Mouse (Mus musculus): ENCODE data around the gene N4bp2l2. TPM values are rescaled to one million over a fixed set of nuclear protein-coding genes. Genes with fewer than 3 reads are reported as not detected.

The N4bp2l2 gene
- total RNA-seq, 1 experiment from 2014 or later = 148 TPM

DNA sequence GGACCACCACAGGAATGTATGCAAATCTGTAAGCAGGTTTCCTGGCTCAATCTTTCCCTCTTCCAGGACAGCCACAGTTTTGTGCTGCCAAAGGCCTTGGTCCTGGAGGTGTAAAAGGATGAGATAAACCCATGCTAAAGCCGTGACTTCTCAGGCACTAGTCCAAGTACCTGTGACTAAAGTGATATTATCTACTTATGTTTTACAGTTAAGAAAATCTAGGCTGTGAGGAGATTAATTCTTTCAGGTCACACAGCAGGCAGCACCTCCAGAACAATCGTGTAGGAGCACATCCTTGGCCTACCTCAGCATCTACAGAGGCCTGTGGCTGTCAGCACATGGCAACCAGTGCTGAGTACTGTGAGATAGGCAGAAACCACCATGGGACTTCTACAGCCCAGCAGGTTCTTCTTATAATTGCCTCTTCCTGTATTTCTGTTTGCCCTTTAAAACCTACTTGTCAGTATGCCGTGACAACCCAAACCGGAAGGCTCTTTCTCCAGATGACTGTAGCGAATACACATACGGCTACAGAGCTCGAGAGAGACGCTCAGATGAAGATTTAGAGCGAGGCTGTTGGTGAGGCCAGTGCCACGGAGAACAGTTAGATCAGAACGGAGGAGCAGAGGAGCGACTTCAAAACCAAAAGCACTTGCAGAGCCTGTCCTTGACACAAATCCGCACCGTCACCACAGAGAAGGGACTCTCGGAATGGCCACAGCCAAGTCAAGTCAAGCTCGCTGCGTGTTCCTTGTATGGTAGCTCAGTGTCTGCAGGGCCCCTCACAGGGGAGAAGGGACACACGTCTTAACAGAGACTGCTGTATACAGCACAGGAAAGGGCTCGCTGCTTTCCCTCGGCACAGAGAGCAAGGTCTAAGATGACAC, 65.2 kb downstream of the N4bp2l2 start:
- peak; percentile 47; the same call in 1 of the 2 replicates for ATAC-seq (replicated peaks; ENCODE audit: insufficient number of reproducible peaks, low FRiP score, low TSS enrichment, poor library complexity, severe bottlenecking)

DNA sequence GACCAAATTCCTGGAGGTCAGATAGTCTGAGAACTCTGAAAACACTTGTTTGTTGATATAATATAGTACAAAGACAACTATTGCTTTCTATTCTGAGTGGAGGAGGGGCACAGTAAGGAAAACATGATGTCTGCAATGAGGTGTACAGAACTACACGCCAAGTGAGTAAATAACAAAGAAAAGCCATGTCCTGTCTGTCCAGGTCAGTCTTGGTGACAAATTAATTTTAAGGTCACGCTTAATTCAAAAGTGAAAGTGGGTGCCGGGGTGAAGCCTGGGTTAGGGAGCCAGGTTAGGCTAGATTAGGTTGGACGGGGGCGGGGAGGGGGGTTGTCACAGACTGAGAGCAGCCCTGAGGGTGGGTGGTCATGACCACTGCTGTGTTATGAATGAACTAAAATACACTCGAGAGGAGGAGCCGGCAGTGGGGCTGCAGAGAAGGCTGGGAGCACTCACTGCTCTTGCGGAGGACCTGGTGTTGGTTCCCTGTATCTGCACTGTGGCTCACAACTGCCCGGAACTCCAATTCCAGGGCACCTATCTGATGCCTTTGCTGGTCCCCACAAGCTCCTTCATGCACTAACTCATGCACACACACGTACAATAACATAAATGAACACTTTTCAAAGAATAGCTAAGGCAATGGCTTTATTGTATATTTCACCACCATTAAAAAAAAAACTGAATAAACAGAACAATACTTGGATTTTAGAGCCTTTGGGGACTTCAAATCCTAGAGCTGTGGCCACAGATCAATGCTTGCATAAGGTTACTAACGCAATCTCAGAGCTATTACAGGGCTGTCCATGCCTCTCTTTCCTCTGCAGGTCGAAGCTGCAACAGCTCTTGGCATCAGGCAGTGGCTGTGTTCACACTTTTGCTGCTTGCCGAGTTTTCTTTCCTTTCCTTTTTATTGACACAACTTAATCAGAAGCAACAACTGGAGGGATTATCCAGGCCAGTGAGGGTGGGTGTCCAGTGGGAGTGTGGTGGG, 66.4 kb downstream of the N4bp2l2 start:
- ATAC-seq (replicated peaks; ENCODE audit: insufficient number of reproducible peaks, low FRiP score, low TSS enrichment, poor library complexity, severe bottlenecking) = no peak

DNA sequence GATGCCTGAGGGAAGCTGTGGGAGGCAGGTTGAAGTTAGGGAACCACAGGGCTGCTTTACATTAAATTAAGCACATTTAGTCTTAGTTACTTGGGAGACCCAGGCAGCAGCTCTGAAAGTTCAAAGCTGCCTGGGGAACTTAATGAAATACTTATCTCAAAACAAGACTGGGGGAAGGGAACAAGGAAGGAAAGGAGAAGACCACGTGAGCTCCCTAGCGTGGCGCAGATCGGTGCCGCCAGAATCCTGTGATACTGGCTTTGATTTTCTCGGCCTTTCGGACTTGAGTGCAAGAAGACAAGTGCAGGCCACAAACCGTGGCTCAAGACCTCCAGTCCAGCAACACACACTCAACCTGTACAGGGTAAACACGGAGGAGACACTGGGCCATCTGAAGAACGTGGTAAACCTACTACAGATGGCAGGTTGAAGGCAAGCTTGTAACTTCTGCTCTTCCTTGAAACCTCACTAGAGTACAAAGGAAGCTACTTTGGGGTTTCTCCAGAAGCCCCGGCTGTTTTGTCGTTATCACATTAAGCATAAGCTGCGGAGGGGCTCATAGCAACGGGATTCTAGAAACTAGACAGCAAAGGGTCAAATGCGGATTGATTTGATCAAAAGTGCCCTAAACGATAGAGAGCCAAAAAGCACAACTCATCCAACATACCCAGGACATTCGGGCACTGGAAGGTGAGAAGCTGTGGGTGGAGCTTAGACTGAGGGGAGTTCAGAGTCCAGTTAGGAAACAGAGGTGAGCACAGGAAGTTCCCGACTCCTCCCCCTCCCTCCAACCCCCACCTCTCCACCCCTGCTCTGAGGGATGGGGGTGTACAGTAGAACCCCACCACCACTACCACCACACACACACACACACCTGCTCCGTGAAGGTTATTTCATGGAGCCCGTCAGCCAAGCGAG, 67.5 kb downstream of the N4bp2l2 start:
- ATAC-seq (replicated peaks; ENCODE audit: insufficient number of reproducible peaks, low FRiP score, low TSS enrichment, poor library complexity, severe bottlenecking) = no peak

DNA sequence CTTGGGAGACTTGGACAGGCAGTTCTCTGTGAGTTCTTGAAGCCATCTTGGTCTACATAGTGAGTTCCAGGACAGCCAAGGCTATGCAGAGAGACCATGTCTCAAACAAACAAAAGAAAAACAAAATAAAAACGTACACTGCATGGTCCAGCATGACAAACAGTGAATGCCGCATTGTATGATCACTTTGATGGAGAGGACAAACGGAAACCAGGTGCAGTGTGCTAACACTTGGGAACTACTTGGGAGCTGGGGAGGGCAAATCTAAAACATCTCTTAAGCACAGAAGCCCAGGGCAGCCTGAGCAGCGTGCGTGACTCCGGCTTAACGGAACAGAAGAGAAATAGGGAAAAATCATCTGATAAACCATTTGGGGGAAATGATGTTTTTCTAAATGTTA, 68.9 kb downstream of the N4bp2l2 start, which contains the start of gene N4bp2l1:
Gene N4bp2l1 (minus strand): TSS at position 101 of the 400 bp plus-strand sequence.
- no peak for ATAC-seq (replicated peaks; ENCODE audit: insufficient number of reproducible peaks, low FRiP score, low TSS enrichment, poor library complexity, severe bottlenecking)

DNA sequence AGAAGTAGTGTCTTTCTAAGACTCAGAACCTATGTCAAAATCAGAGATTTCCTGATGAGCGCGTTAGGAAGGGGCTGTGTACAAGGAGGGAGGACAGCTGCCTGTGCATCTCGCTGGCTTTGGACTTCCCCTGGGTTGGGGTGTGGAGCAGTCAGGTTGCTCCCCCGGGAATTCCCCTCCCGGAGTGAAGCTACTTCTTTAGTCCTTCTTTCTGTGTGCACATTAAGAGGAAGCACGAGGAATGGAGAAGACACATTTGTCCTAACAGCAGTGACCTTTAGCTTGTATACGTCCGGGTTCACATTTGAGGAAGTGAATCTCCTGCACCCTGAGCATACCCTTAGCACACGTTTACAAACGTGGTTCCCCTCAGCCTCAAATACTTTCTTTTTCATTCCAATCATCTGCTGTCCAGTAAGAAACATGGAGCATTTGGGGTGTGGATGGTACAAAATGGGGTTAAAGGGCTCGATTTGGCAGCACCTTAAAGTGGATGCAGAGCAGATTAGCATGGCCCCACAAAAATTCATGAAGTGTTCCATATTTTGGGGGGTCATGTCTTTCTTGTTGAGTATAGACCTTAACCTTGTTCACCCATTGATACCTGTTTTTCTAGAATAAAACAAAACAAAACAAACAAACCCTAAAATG, 70.5 kb downstream of the N4bp2l2 start:
- peak; percentile 73 for ATAC-seq (replicated peaks; ENCODE audit: insufficient number of reproducible peaks, low FRiP score, low TSS enrichment, poor library complexity, severe bottlenecking)

DNA sequence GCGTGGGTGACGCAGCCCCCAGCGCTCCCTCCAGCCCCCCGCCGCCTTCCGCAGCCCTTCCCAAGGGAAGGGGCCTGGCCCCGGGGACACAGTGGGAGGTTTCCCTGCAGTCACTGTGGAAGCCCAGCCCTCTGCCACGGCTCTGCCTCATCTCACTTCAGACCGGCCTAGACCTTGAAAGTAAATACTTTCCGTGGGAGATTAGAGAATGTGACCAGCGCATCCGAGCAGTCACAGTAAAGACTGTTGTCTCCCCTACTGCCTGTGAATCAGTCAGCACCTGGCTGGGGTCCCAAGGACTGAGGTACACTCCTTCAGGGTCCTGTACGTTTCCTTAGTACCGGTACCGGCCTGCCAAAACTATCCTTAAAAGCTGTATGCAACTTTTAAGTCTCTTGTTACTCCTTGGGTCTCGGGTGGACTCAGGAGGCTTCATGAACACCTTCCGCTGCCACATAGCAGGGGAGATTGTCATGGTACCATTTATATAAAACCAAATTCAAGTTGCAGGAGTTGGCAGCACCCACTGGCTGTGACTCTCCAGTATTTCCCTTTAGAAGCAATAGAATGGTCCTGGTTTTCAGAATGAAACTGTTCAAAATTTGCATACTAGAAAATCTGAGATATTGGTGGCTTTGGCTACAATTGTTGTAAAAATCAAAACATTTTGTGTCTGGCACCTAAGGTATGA, 71.2 kb downstream of the N4bp2l2 start:
- no peak; the same call in 1 of the 2 replicates for ATAC-seq (replicated peaks; ENCODE audit: insufficient number of reproducible peaks, low FRiP score, low TSS enrichment, poor library complexity, severe bottlenecking)

DNA sequence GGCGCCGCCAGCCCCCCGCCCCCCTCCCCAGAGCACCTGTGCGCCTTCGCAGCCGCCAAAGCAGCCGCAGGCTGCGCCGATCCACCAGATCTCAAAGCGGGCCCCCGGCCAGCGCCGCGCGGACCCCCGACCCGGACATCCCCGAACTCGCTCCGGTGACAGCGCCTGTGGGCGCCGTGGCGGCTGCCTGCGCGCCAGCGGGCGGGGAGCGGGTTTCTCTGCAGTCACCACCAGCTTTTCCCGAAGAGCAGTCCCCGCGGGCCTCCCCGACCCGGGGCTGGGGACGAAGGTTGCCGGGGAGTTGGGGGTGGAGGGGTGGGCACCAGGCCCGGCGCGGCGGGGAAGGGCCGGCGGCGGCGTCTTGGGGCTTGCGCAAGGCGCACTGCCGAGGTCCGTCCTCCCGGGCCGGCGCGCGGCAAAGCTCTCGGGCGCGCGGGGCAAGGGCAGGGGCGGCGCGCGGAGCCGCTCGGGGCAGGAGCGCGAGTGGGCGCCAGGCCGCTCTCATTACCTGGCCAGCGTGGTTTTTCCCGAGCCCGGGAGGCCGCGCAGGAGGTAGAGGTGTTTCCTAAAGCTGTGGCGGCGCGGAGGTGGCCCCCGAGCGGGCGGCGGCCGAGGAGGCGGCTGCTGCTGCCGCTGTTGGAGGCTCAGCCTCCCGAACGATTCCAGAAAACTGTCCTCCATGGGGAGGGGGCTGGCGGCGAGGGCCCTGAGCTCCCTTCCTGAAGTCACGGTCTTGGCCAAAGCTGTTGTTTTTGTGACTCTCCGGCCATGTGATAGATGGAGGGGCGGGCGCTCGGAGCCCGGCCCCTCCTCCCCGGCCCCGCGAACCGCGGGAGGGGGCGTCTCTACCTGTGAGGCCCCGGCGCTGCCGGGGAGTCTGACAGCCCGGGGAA, 72.0 kb downstream of the N4bp2l2 start:
- ATAC-seq (replicated peaks; ENCODE audit: insufficient number of reproducible peaks, low FRiP score, low TSS enrichment, poor library complexity, severe bottlenecking) = no peak; the same call in 1 of the 2 replicates

DNA sequence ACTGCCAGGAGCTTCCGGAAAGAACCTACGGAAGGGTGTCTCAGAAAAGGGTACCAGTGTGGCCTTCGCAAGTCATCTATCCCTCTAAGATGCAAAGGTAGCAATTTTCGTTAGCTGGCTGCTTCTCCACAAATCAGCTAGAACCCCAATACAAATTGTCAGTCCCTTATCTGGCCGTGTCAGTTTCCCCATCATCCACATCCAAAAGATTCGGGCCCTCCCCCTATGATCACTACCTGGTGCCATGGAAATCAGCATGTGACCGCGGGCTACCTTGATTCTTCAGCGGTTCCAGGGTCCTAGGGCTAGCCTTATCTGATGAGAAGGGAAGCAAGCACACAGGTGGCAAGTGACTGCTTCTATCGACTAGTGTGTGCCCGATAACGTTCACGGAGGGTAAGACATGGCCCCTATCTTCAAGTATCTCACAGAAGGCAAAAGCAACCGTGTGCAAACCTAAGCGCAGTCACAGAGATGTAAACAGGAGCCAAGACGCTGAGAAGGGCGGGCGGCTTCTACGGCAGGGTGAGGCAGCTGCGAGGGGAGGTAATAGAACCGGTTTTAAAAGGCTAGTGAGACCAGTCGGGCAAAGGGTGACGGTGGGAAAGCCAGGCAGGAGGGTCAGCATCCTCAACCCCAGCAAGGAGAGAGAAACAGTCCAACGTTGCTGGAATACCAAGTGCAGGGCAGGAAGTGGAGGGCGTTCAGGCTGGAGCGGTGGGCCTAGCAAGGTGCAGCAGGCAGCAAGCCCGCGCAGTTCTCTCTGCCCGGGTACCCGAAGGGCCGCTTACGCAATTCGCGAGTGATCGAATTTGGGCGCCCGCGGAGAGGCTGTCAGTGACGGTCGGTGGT, 72.9 kb downstream of the N4bp2l2 start:
- ATAC-seq (replicated peaks; ENCODE audit: insufficient number of reproducible peaks, low FRiP score, low TSS enrichment, poor library complexity, severe bottlenecking) = 0 out of 2 replicates have a peak, but pooled peaks have one; percentile 4

DNA sequence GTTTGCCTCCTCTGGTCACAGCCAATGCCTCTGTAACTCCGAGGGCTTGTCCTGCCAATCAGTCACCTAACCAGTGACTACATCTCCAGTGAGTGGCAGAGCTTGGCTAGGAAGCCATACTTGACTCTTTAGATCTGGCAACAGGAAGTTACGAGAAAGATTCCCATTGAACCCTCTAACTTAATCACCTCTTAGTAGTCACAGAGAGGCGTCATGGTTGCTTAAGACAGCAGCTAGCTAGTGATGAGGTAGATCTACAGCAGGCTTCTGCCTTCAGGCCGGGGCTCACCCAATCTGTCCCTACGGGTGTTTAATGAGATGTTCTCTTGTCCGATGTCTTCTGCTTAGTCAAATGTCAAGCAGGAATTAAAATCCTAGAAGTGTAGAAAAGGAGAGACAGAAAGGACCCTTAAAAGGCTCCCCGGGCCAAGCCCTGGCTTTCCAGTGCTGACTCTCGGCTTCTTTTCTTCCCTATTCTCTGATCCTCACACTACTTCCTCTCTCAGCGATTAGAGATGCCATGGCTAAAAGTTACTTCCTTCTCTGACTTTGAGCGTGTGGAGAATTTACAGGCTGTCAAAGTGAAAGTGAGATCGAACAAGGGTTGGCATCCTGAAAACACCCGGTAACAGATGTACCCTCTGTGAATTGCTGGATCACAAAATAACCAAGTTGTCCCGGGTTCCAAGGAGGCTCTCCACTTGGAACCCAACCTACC, 73.6 kb downstream of the N4bp2l2 start:
- peak; percentile 38 for ATAC-seq (replicated peaks; ENCODE audit: insufficient number of reproducible peaks, low FRiP score, low TSS enrichment, poor library complexity, severe bottlenecking)

DNA sequence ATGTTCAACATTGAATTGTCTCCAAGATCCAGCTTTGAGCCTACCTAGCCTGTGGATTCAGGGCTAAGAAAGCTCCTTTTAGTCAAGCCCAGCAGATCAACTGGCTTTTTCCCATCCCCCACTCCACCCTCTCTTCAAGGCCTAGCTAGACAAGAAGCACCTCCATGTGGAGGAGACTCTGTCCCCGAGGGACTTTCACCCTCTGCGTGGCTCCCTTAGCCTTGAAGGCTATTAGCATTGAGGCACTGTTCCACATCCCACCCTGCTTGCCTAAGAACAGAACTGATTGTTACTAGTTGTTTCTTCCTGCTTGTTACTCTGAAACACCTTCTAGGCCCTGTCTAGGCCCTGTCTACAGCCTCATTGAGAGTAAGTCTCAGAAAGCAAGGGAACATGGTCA, 76.0 kb downstream of the N4bp2l2 start:
- no peak for ATAC-seq (replicated peaks; ENCODE audit: insufficient number of reproducible peaks, low FRiP score, low TSS enrichment, poor library complexity, severe bottlenecking)

DNA sequence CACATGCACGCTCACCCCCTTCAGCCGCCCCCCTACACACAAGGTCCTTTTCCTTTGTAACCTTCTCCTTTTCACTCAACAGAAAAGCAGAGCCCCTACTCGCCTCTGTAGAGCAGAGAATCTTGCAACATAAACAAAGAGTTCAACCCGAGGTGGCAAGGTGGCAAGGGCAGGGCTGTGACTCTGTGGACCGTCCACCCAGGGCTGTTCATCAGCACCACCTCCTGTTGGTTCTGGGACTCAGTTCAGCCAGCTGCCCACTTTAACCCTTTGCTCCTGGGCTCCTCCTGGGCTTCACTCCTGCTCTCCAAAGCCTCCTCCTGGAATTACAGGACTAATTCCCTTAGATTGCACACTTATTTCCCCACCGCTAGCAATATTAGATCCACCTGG, 81.7 kb downstream of the N4bp2l2 start:
- no peak for ATAC-seq (replicated peaks; ENCODE audit: insufficient number of reproducible peaks, low FRiP score, low TSS enrichment, poor library complexity, severe bottlenecking)

DNA sequence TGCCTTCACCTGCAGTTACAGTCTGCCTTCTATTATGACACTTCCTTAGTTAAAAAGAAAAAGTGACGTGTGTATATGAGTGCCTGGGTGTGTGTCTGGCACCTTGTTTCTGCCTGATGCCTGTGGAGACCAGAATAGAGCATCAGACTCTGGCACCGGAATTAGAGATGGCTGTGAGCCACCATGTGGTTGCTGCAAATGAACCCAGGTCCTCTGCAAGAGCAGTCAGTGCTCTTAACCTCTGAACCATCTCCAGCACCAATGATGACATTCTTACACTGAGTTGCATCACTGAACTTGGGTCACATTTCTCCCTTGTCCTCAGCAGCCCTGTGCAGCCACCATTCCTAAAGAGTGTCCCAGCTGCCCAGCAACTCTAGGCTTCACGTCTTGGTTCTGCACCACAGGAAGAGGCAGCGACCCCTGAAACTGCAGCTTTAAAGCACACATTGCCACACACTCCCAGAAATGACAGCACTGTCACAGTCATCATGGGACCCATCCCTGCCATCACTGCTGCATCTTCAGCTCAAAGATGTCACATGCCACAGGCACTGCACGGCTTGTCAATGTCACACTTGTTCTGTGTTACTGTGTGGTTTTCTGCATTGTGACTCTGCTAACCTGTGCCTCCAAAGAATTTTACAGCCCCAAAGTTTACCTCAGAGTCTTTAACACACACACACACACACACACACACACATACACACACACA, 82.2 kb downstream of the N4bp2l2 start:
- no peak; the same call in 1 of the 2 replicates for ATAC-seq (replicated peaks; ENCODE audit: insufficient number of reproducible peaks, low FRiP score, low TSS enrichment, poor library complexity, severe bottlenecking)

DNA sequence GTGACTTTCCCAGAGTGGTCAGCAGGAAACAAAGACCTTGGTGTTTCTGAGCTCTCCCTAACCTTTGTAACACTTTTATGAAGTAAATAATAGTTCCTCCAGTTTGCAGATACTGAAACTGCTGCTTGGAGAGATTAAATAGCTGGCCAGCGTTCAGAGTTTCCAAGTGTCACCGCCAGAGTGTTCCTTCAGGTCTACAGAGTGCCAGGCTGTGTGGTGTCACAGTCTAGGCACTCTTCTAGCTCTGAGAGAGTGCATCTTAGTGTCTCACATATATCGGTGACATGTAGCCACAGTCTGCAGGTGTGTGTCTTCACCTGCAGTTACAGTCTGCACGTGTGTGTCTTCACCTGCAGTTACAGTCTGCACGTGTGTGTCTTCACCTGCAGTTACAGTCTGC, 82.8 kb downstream of the N4bp2l2 start:
- no peak for ATAC-seq (replicated peaks; ENCODE audit: insufficient number of reproducible peaks, low FRiP score, low TSS enrichment, poor library complexity, severe bottlenecking)

DNA sequence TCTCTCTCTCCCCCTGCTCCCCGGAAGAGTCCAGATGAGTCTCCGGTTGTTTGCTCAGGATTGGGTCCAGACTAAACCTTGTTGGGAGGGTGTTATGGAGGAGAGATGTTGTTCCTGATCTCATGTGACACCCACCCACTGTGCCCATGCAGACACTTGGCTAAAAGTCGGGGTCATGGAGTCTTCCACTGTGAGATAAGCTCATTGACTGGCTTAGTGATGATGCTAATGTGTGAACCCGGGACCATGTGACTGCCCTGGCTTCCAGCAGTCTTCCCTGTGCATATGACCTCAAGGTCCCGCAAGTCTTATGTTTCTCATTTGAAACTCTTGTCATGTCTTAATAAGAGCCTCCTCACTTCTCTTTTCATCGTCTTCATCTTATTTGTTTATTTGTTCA, 84.8 kb downstream of the N4bp2l2 start:
- no peak for ATAC-seq (replicated peaks; ENCODE audit: insufficient number of reproducible peaks, low FRiP score, low TSS enrichment, poor library complexity, severe bottlenecking)

Measured in monocyte, adult 5-6 weeks (primary cell).